Mouse (Mus musculus) layer of hippocampus, adult 18-20 months (tissue): ENCODE data around the gene Sec31a. TPM values are rescaled to one million over a fixed set of nuclear protein-coding genes. Genes with fewer than 3 reads are reported as not detected.
A peak's percentile ranks its signal among the peaks of the same experiment; 100 is the strongest.

ENCODE experiments used
- DNase-seq, 2 experiments: peaks; one replicate each; pipeline ENCODE4 v3.0.0; 2022; ENCODE audit warnings: low spot score in 2 of 2
- total RNA-seq, 2 experiments: library from RNA; stranded (reverse); gene quantifications; 2 replicates each; pipeline ENCODE4 v1.2.3; 2021

Gene Sec31a
- total RNA-seq, 2 experiments from 2014 or later = 105 to 107 TPM

GRCm38 (mm10) chr5:100410281-100410680 is 5.8 kb downstream of the Sec31a start:
- DNase-seq = no peak

GRCm38 (mm10) chr5:100408485-100408884 is 7.5 kb downstream of the Sec31a start:
- DNase-seq = no peak

GRCm38 (mm10) chr5:100396753-100397152 is 19.3 kb downstream of the Sec31a start:
- no peak for DNase-seq

GRCm38 (mm10) chr5:100393681-100394080 is 22.4 kb downstream of the Sec31a start:
- DNase-seq = no peak

- no peak for DNase-seq
These were observed 23.5 kb downstream of the Sec31a start for GRCm38 (mm10) chr5:100392436-100392955.

GRCm38 (mm10) chr5:100383782-100384510 is 32.1 kb downstream of the Sec31a start:
- no peak for DNase-seq

- DNase-seq = peak; percentile 37 to 63
These were observed 34.9 kb downstream of the Sec31a start for GRCm38 (mm10) chr5:100381094-100381493.

- DNase-seq = no peak
These were observed 35.8 kb downstream of the Sec31a start for GRCm38 (mm10) chr5:100380277-100380676.

- DNase-seq = no peak
These were observed 37.1 kb downstream of the Sec31a start for GRCm38 (mm10) chr5:100378981-100379380.

- no peak for DNase-seq
These were observed 37.8 kb downstream of the Sec31a start for GRCm38 (mm10) chr5:100378211-100378610.

GRCm38 (mm10) chr5:100377376-100377775 is 38.7 kb downstream of the Sec31a start:
- DNase-seq = no peak

GRCm38 (mm10) chr5:100374703-100375102 is 41.3 kb downstream of the Sec31a start:
- DNase-seq = no peak

- peak in 1 of 2 experiments; percentile 69 for DNase-seq
These were observed 42.1 kb downstream of the Sec31a start for GRCm38 (mm10) chr5:100373952-100374351.

GRCm38 (mm10) chr5:100370919-100371318 is 45.1 kb downstream of the Sec31a start:
- DNase-seq = no peak

- DNase-seq = peak; percentile 28 to 72
These were observed 46.1 kb downstream of the Sec31a start for GRCm38 (mm10) chr5:100369825-100370459.

GRCm38 (mm10) chr5:100369093-100369492 is 46.9 kb downstream of the Sec31a start:
- no peak for DNase-seq

GRCm38 (mm10) chr5:100368527-100368926 is 47.5 kb downstream of the Sec31a start:
- DNase-seq = no peak

- no peak for DNase-seq
These were observed 49.0 kb downstream of the Sec31a start for GRCm38 (mm10) chr5:100367051-100367450.

- DNase-seq = no peak
These were observed 55.7 kb downstream of the Sec31a start for GRCm38 (mm10) chr5:100360296-100360695.

GRCm38 (mm10) chr5:100358334-100358733 is 57.7 kb downstream of the Sec31a start:
- DNase-seq = no peak

GRCm38 (mm10) chr5:100354644-100355043 is 61.4 kb downstream of the Sec31a start:
- DNase-seq = no peak
